Mouse (Mus musculus) bone marrow macrophage, adult 2 months (primary cell): ENCODE measurements around the gene Arl11.

Experiments used
- CTCF ChIP-seq: IDR thresholded peaks from 2 replicates; pipeline ENCODE4 v1.5.1; 2012; ENCODE audit warnings: low read depth, mild to moderate bottlenecking, low read length, moderate library complexity
- POLR2A ChIP-seq: IDR thresholded peaks from 2 replicates; pipeline ENCODE4 v1.6.1; 2012; ENCODE audit warnings: mild to moderate bottlenecking, low read depth, low read length, borderline replicate concordance

DNA sequence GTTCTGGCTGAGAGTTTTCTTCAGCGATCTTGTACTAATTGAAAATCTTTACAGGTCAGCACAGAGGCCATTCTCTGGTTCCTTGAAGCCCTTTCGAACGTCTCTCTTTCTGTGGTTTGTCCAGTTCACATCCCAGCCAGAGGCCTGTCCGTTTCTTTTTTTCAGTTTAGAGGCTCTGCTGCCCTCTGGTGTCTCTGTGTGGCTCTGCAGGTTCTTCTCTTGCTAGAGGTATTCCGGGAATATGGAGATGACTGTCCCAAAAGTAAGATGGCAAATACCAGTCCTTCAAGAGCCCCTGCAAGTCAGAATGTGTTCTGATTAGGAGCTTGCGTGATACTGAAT is 14.8 kb upstream of the Arl11 start:
- TF ChIP-seq CTCF, result no peak
- TF ChIP-seq POLR2A, result no peak
